Mouse (Mus musculus): ENCODE data around the gene Susd6.

GRCm38 (mm10) chr12:80883881-80884280, 93.6 kb downstream of the Susd6 start:
- TF ChIP-seq CTCF (IDR thresholded peaks at IDR 0.05; ENCODE audit: borderline replicate concordance, insufficient read depth, low read length) (no peak), POLR2A (IDR thresholded peaks at IDR 0.05; ENCODE audit: low read depth, low read length) (no peak)

Measured in embryonic fibroblast, embryonic 13.5 days (primary cell).